Mouse (Mus musculus): ENCODE results near the gene Olfr384. TPM values are rescaled to one million over a fixed set of nuclear protein-coding genes. Genes with fewer than 3 reads are reported as not detected.

Olfr384 gene
- polyA plus RNA-seq (2012; ENCODE audit: low replicate concordance): not detected in 2 replicates

GRCm38 (mm10) chr11:73598294-73598693 is at the start of gene Olfr384:
Gene Olfr384 (plus strand): TSS chr11:73598594.

GRCm38 (mm10) chr11:73592908-73593307 is 5.5 kb upstream of the Olfr384 start, which contains the start of gene Olfr385:
Gene Olfr385 (minus strand): TSS chr11:73593008.

Other genes with a start within 250 kb of the Olfr384 start
- gene Olfr20, start 247.8 kb upstream of the Olfr384 start, polyA plus RNA-seq (2012; ENCODE audit: low replicate concordance): not detected in 2 replicates
- not detected in 2 replicates for gene Olfr376, start 227.3 kb upstream of the Olfr384 start, polyA plus RNA-seq (2012; ENCODE audit: low replicate concordance)
- not detected in 2 replicates for gene Olfr1, start 199.0 kb upstream of the Olfr384 start, polyA plus RNA-seq (2012; ENCODE audit: low replicate concordance)
- gene Olfr378, start 170.1 kb upstream of the Olfr384 start, polyA plus RNA-seq (2012; ENCODE audit: low replicate concordance): not detected in 2 replicates
- gene Olfr380, start 141.1 kb upstream of the Olfr384 start, polyA plus RNA-seq (2012; ENCODE audit: low replicate concordance): 0.15 TPM in 1 of 2 replicates, not detected in the other
- gene Olfr381, start 107.0 kb upstream of the Olfr384 start, polyA plus RNA-seq (2012; ENCODE audit: low replicate concordance): not detected in 2 replicates
- gene Olfr382, start 81.4 kb upstream of the Olfr384 start, polyA plus RNA-seq (2012; ENCODE audit: low replicate concordance): not detected in 2 replicates
- gene Olfr385, start 5.6 kb upstream of the Olfr384 start, polyA plus RNA-seq (2012; ENCODE audit: low replicate concordance): not detected in 2 replicates
- gene Zfp735, start 90.2 kb downstream of the Olfr384 start, polyA plus RNA-seq (2012; ENCODE audit: low replicate concordance): not detected in 2 replicates
- gene Olfr389, start 182.1 kb downstream of the Olfr384 start, polyA plus RNA-seq (2012; ENCODE audit: low replicate concordance): not detected in 2 replicates
- gene Olfr390, start 184.4 kb downstream of the Olfr384 start, polyA plus RNA-seq (2012; ENCODE audit: low replicate concordance): not detected in 2 replicates
- not detected in 2 replicates for gene Olfr391-ps, start 204.5 kb downstream of the Olfr384 start, polyA plus RNA-seq (2012; ENCODE audit: low replicate concordance)
- not detected in 2 replicates for gene Olfr392, start 218.5 kb downstream of the Olfr384 start, polyA plus RNA-seq (2012; ENCODE audit: low replicate concordance)